Mouse (Mus musculus) CH12.LX (cell line): ENCODE measurements around the gene 1700018B08Rik.

Experiments used
- CHD2 ChIP-seq: IDR thresholded peaks from 2 replicates; pipeline ENCODE4 v1.6.1; 2011; ENCODE audit warnings: low read length, improper control_type of control experiment
- CTCF ChIP-seq, 2 experiments: IDR thresholded peaks in 1 of 2; conservative IDR thresholded peaks in 1 of 2; 2 replicates each; pipeline ENCODE4 v1.5.1; 2011 to 2012; ENCODE audit warnings: low read depth in 2 of 2, low read length in 2 of 2, improper control_type of control experiment in 1 of 2, inconsistent platforms in 1 of 2, mild to moderate bottlenecking in 1 of 2, moderate library complexity in 1 of 2
- E2F4 ChIP-seq: IDR thresholded peaks from 2 replicates; pipeline ENCODE4 v1.6.1; 2011; ENCODE audit warnings: low read depth, low read length, improper control_type of control experiment; ENCODE audit not compliant: insufficient replicate concordance
- ETS1 ChIP-seq: conservative IDR thresholded peaks from 2 replicates; pipeline ENCODE4 v1.6.1; 2012; ENCODE audit warnings: low read depth, mild to moderate bottlenecking, inconsistent platforms, low read length, improper control_type of control experiment, moderate library complexity
- JUND ChIP-seq: conservative IDR thresholded peaks from 2 replicates; pipeline ENCODE4 v1.6.1; 2011; ENCODE audit warnings: low read depth, low read length, improper control_type of control experiment
- POLR2AphosphoS2 ChIP-seq: IDR thresholded peaks from 2 replicates; pipeline ENCODE4 v1.6.1; 2011; ENCODE audit warnings: low read depth, low read length, improper control_type of control experiment
- SMC3 ChIP-seq: IDR thresholded peaks from 2 replicates; pipeline ENCODE4 v1.6.1; 2011; ENCODE audit warnings: low read depth, low read length, improper control_type of control experiment
- ZC3H11A ChIP-seq: IDR thresholded peaks from 2 replicates; pipeline ENCODE4 v1.6.1; 2012; ENCODE audit warnings: low read depth, mild to moderate bottlenecking, inconsistent platforms, low read length, improper control_type of control experiment

GRCm38 (mm10) chr8:121561636-121562345, 17.7 kb upstream of the 1700018B08Rik start:
- no peak for TF ChIP-seq CTCF (conservative IDR thresholded peaks at IDR 0.05 in 1 of 2, IDR thresholded peaks at IDR 0.05 in 1 of 2; ENCODE audit: low read depth in 2 of 2, low read length in 2 of 2)
- TF ChIP-seq ETS1, result no peak
- no peak for TF ChIP-seq SMC3
- no peak for TF ChIP-seq ZC3H11A
- TF ChIP-seq POLR2AphosphoS2, result no peak
- TF ChIP-seq E2F4, result no peak
- no peak for TF ChIP-seq JUND
- no peak for TF ChIP-seq CHD2
